Mouse (Mus musculus) kidney, postnatal 14 days (tissue): ENCODE measurements around the gene Dab2.

Experiments
- DNase-seq: peaks from one replicate; pipeline ENCODE4 v3.0.0; 2022; ENCODE audit warnings: mixed read lengths

Dab2 gene

GRCm38 (mm10) chr15:6299554-6299953, at the start of gene Dab2:
Gene Dab2 (plus strand): TSS chr15:6299788.
- DNase-seq, result peak; percentile 51

GRCm38 (mm10) chr15:6253471-6253870, 46.1 kb upstream of the Dab2 start:
- peak; percentile 41 for DNase-seq

- DNase-seq, result peak; percentile 18
Observed at GRCm38 (mm10) chr15:6254383-6254782, 45.2 kb upstream of the Dab2 start.

GRCm38 (mm10) chr15:6257049-6257448, 42.5 kb upstream of the Dab2 start:
- no peak for DNase-seq

GRCm38 (mm10) chr15:6259957-6260740, 39.4 kb upstream of the Dab2 start:
- peak; percentile 56 for DNase-seq

GRCm38 (mm10) chr15:6260741-6261430, 38.7 kb upstream of the Dab2 start:
- peak; percentile 26 for DNase-seq

- no peak for DNase-seq
Observed at GRCm38 (mm10) chr15:6267147-6267758, 32.3 kb upstream of the Dab2 start.

GRCm38 (mm10) chr15:6278606-6279468, 20.8 kb upstream of the Dab2 start:
- peak; percentile 44 for DNase-seq

- no peak for DNase-seq
Observed at GRCm38 (mm10) chr15:6280021-6280451, 19.6 kb upstream of the Dab2 start.

GRCm38 (mm10) chr15:6283249-6283648, 16.3 kb upstream of the Dab2 start:
- no peak for DNase-seq

GRCm38 (mm10) chr15:6296071-6296470, 3.5 kb upstream of the Dab2 start:
- no peak for DNase-seq

GRCm38 (mm10) chr15:6298726-6299125, 862 bp upstream of the Dab2 start:
- no peak for DNase-seq

- peak; percentile 35 for DNase-seq
Observed at GRCm38 (mm10) chr15:6302219-6302618, 2.6 kb downstream of the Dab2 start.

GRCm38 (mm10) chr15:6303822-6304221, 4.2 kb downstream of the Dab2 start:
- no peak for DNase-seq

- no peak for DNase-seq
Observed at GRCm38 (mm10) chr15:6309633-6310032, 10.0 kb downstream of the Dab2 start.

GRCm38 (mm10) chr15:6310417-6310816, 10.8 kb downstream of the Dab2 start:
- peak; percentile 51 for DNase-seq

GRCm38 (mm10) chr15:6312396-6312795, 12.8 kb downstream of the Dab2 start:
- no peak for DNase-seq

- DNase-seq, result no peak
Observed at GRCm38 (mm10) chr15:6319352-6319751, 19.8 kb downstream of the Dab2 start.

GRCm38 (mm10) chr15:6320501-6320900, 20.9 kb downstream of the Dab2 start:
- DNase-seq, result no peak

GRCm38 (mm10) chr15:6321263-6321662, 21.7 kb downstream of the Dab2 start:
- DNase-seq, result peak; percentile 43

- no peak for DNase-seq
Observed at GRCm38 (mm10) chr15:6322311-6322710, 22.7 kb downstream of the Dab2 start.

- no peak for DNase-seq
Observed at GRCm38 (mm10) chr15:6323577-6323976, 24.0 kb downstream of the Dab2 start.

- no peak for DNase-seq
Observed at GRCm38 (mm10) chr15:6325443-6325842, 25.9 kb downstream of the Dab2 start.
